Mouse (Mus musculus): ENCODE measurements around the gene Olfr1342.

DNA sequence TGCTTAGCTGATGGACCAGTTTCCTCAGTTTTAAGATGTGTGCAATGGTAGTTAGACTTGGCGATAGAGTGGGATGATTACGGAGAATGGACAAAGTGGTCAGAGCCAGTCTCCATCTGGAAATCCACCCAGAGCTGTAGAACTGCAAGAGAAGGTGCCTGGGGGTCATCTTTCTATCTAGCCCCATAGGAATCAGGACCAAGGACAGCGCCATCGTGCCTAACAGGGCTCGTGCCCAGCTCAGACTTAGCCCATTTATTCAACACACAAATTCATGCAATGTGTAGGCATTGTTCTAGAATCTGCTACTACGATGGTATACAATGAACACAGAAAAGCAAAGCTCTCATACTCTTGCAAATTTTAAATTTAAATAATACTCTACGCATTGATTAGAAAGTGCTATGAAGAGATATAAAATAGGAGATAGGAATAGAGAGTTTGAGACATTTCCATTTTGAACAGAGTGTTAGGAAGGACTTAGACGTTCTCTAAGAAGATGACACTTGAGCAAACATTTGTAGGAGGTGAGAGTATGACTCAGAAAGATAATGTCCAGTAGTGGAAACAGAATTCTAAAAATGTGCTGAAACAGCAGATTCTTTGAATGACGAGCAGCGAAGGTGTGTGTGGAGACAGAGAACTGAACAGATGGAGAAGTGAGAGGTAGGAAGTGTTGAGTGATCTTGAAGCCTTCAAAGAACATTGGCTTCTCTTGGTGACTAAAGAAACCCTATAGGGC lies 29.4 kb upstream of the Olfr1342 start:
- TF ChIP-seq CTCF (IDR thresholded peaks at IDR 0.05; ENCODE audit: control insufficient read depth, insufficient read depth, insufficient replicate concordance, low read depth, low read length) (no peak), POLR2A (IDR thresholded peaks at IDR 0.05; ENCODE audit: control insufficient read depth, low read depth, low read length) (no peak)
